Comparison of ENCODE assay signal across 9 mouse cellular contexts in the genomic region with DNA sequence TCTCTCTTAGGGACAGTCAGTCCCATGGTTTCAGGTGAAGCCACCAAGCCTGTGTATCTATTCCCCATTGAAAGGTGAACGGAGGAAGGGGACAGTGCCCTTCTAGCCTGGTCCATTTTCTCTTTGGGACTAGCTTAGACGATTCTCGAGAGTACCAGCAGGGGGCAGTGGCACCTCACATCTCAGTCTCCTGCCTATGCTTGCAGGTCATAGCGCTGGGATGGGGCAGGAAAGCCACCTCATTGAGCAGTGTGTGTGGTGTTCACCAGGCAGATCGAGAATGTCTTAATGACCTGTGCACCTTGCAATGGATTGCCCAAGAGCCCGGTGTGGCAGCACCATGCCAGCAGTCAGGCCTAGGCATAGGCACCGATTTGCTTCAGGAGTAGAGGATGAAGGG.
DNase-seq lines count a peak whose midpoint lies in the region; ATAC-seq and TF ChIP-seq lines count a peak whose summit lies in the region.
"Had no signal": no experiment of that assay in that cellular context is flagged by ENCODE, and none has a peak within 500 bp of the region (broad histone marks: within the 10 kb centered on the region; RNA-seq: fewer than 3 reads in every experiment).

No protein-coding gene starts in this region.

- H3K4me3 ChIP-seq in heart, embryonic 16.5 days (ENCODE audit: low read length): no peak overlapping the region
- H3K4me3 ChIP-seq in liver, embryonic 13.5 days (replicated peaks): no peak overlapping the region
- H3K4me3 ChIP-seq in neural tube, embryonic 11.5 days (ENCODE audit: low read depth, low read length): no peak overlapping the region
- H3K4me3 ChIP-seq in stomach, postnatal 0 days (ENCODE audit: low read depth, low read length): no peak overlapping the region
- H3K4me3 ChIP-seq: stomach, embryonic 15.5 days had no signal

- peak; percentile 52 for DNase-seq in A20 (ENCODE audit: low read depth, low spot score)
- peak; percentile 80 for DNase-seq in adrenal gland, postnatal 14 days
- DNase-seq in embryo, embryonic 9.5 days (ENCODE audit: extremely low spot score): peak; percentile 75
- peak; percentile 65 to 78 for DNase-seq in kidney, postnatal 25 days
- DNase-seq in liver, embryonic 13.5 days: peak; percentile 57
- peak; percentile 80 for DNase-seq in neural tube, embryonic 11.5 days (ENCODE audit: low spot score)
- DNase-seq in stomach, postnatal 0 days (ENCODE audit: low spot score): peak; percentile 60

- H3K36me3 ChIP-seq in heart, embryonic 16.5 days (ENCODE audit: control insufficient read depth, insufficient read depth): no peaks in the 10 kb centered on the region
- no peaks in the 10 kb centered on the region for H3K36me3 ChIP-seq in liver, embryonic 13.5 days
- no peaks in the 10 kb centered on the region for H3K36me3 ChIP-seq in neural tube, embryonic 11.5 days (ENCODE audit: control insufficient read depth, insufficient read depth, low read length)
- no peaks in the 10 kb centered on the region for H3K36me3 ChIP-seq in stomach, postnatal 0 days (ENCODE audit: control insufficient read depth, insufficient read depth, low read length)
- H3K36me3 ChIP-seq: stomach, embryonic 15.5 days had no signal

- TF ChIP-seq EP300 in stomach, postnatal 0 days (optimal IDR thresholded peaks at IDR 0.05): no peak

- H3K9ac ChIP-seq in heart, embryonic 16.5 days (ENCODE audit: low read length): no peak overlapping the region
- H3K9ac ChIP-seq in liver, embryonic 13.5 days: no peak overlapping the region
- no peak overlapping the region for H3K9ac ChIP-seq in neural tube, embryonic 11.5 days (ENCODE audit: low read length)
- no peak overlapping the region for H3K9ac ChIP-seq in stomach, postnatal 0 days (ENCODE audit: low read length)
- H3K9ac ChIP-seq: stomach, embryonic 15.5 days had no signal

- H3K4me2 ChIP-seq in heart, embryonic 16.5 days (ENCODE audit: low read depth, low read length): no peak overlapping the region
- no peak overlapping the region for H3K4me2 ChIP-seq in liver, embryonic 13.5 days
- no peak overlapping the region for H3K4me2 ChIP-seq in neural tube, embryonic 11.5 days (ENCODE audit: low read depth)
- no peak overlapping the region for H3K4me2 ChIP-seq in stomach, postnatal 0 days (replicated peaks; ENCODE audit: low read depth)
- H3K4me2 ChIP-seq: stomach, embryonic 15.5 days had no signal

- H3K27ac ChIP-seq in heart, embryonic 16.5 days (ENCODE audit: low read length): no peak overlapping the region
- no peak overlapping the region for H3K27ac ChIP-seq in liver, embryonic 13.5 days
- no peak overlapping the region for H3K27ac ChIP-seq in neural tube, embryonic 11.5 days (ENCODE audit: low read depth, low read length)
- no peak overlapping the region for H3K27ac ChIP-seq in stomach, postnatal 0 days (replicated peaks)
- H3K27ac ChIP-seq: stomach, embryonic 15.5 days had no signal

- H3K27me3 ChIP-seq in heart, embryonic 16.5 days (ENCODE audit: control insufficient read depth, insufficient read depth, low read length): peaks cover 9% of the 10 kb centered on the region
- no peaks in the 10 kb centered on the region for H3K27me3 ChIP-seq in liver, embryonic 13.5 days
- H3K27me3 ChIP-seq in neural tube, embryonic 11.5 days (ENCODE audit: control insufficient read depth, insufficient read depth, low read length): no peaks in the 10 kb centered on the region
- no peaks in the 10 kb centered on the region for H3K27me3 ChIP-seq in stomach, postnatal 0 days (ENCODE audit: control insufficient read depth, insufficient read depth, low read length)
- H3K27me3 ChIP-seq: stomach, embryonic 15.5 days had no signal

- WGBS in heart, embryonic 16.5 days: 22% methylated on average over 7 of the region's 7 CpGs
- 22% methylated on average over 7 of the region's 7 CpGs for WGBS in liver, embryonic 13.5 days (ENCODE audit: insufficient replicate concordance)
- WGBS in neural tube, embryonic 11.5 days: 23% methylated on average over 7 of the region's 7 CpGs
- 22% methylated on average over 7 of the region's 7 CpGs for WGBS in stomach, postnatal 0 days

- 0 out of 2 replicates have a peak, but pooled peaks cover 3% of the 10 kb centered on the region for H3K4me1 ChIP-seq in heart, embryonic 16.5 days (ENCODE audit: control insufficient read depth, insufficient read depth, low read length)
- peaks cover 24% of the 10 kb centered on the region for H3K4me1 ChIP-seq in liver, embryonic 13.5 days (replicated peaks)
- peaks cover 2% of the 10 kb centered on the region; the same call in 1 of the 2 replicates for H3K4me1 ChIP-seq in neural tube, embryonic 11.5 days (ENCODE audit: control insufficient read depth, insufficient read depth, low read length)
- no peaks in the 10 kb centered on the region for H3K4me1 ChIP-seq in stomach, postnatal 0 days (replicated peaks; ENCODE audit: control insufficient read depth, insufficient read depth)
- H3K4me1 ChIP-seq: stomach, embryonic 15.5 days had no signal

- TF ChIP-seq CTCF in stomach, postnatal 0 days (IDR thresholded peaks at IDR 0.05; ENCODE audit: low read depth): peak; percentile 93

- 0 out of 2 replicates have a peak, but pooled peaks have one; percentile 37 for ATAC-seq in heart, embryonic 16.5 days (replicated peaks; ENCODE audit: extremely low read depth, insufficient read depth, low FRiP score)
- peak; percentile 56 for ATAC-seq in liver, embryonic 13.5 days (ENCODE audit: low read depth)
- peak; percentile 41; the same call in 1 of the 2 replicates for ATAC-seq in neural tube, embryonic 11.5 days (ENCODE audit: insufficient read depth, low FRiP score, low TSS enrichment)
- peak; percentile 24; the same call in 1 of the 2 replicates for ATAC-seq in stomach, postnatal 0 days (ENCODE audit: low FRiP score, low TSS enrichment)

- H3K9me3 ChIP-seq in heart, embryonic 16.5 days (replicated peaks; ENCODE audit: control insufficient read depth, low read length): 0 out of 2 replicates have a peak, but pooled peaks cover 3% of the 10 kb centered on the region
- H3K9me3 ChIP-seq in liver, embryonic 13.5 days (replicated peaks): no peaks in the 10 kb centered on the region; the same call in 1 of the 2 replicates
- H3K9me3 ChIP-seq in neural tube, embryonic 11.5 days (ENCODE audit: control insufficient read depth, low read length): no peaks in the 10 kb centered on the region
- H3K9me3 ChIP-seq in stomach, postnatal 0 days (ENCODE audit: control insufficient read depth, low read length): no peaks in the 10 kb centered on the region
- H3K9me3 ChIP-seq: stomach, embryonic 15.5 days had no signal
